In the genomic region with DNA sequence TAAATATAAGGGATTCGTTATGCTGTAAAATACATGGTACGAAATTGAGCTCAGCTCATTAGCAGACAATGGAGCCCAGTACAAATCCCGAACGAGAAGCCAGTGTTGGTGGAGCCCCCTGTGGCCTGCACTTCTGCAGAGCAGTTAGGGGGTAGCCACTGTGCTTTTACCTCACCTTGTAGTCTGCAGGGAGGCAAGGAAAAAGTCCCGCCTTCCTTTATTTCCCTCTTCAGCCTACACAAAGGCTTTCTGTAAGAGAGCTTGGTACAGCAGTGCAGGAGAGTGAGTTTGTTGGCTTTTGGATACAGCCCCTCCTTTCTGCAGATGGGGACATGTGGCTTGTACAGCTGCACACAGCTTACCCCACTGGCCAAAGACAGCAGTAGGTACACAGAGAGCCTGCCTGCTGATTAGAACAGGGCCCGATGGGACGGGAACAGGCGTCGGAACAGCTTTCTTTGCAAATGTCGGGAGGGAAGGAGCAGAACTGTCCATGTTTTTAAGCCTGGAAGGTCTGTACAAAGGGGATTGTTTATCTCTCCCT, we compare ENCODE assay signal across 10 mouse cellular contexts. TPM values are rescaled to one million over a fixed set of nuclear protein-coding genes. Genes with fewer than 3 reads are reported as not detected.
DNase-seq lines count a peak whose midpoint lies in the region; ATAC-seq and TF ChIP-seq lines count a peak whose summit lies in the region.
"Had no signal": no experiment of that assay in that cellular context is flagged by ENCODE, and none has a peak within 500 bp of the region (broad histone marks: within the 10 kb centered on the region; RNA-seq: fewer than 3 reads in every experiment).

No protein-coding gene starts in this region.

- H3K36me3 ChIP-seq in forebrain, embryonic 14.5 days (ENCODE audit: control insufficient read depth, insufficient read depth, low read length), result peaks cover 3% of the 10 kb centered on the region; the same call in 1 of the 2 replicates
- H3K36me3 ChIP-seq in limb, embryonic 10.5 days, result 0 out of 2 replicates have a peak, but pooled peaks cover 4% of the 10 kb centered on the region
- H3K36me3 ChIP-seq in neural tube, embryonic 15.5 days, result no peaks in the 10 kb centered on the region; the same call in 1 of the 2 replicates
- H3K36me3 ChIP-seq in kidney, embryonic 14.5 days (ENCODE audit: control insufficient read depth, insufficient read depth, low read length), result peaks cover 4% of the 10 kb centered on the region; the same call in 1 of the 2 replicates

- TF ChIP-seq CTCF in layer of hippocampus, adult 2 months (conservative IDR thresholded peaks at IDR 0.05), result peak; percentile 30; the same call in 1 of the 2 replicates

- H3K4me1 ChIP-seq in forebrain, embryonic 14.5 days (ENCODE audit: control insufficient read depth, insufficient read depth, low read length), result peaks cover 19% of the 10 kb centered on the region; the same call in 1 of the 2 replicates
- H3K4me1 ChIP-seq in limb, embryonic 10.5 days, result peaks cover 61% of the 10 kb centered on the region
- peaks cover 56% of the 10 kb centered on the region for H3K4me1 ChIP-seq in neural tube, embryonic 15.5 days
- H3K4me1 ChIP-seq in kidney, embryonic 14.5 days (ENCODE audit: control insufficient read depth, insufficient read depth, low read length), result peaks cover 18% of the 10 kb centered on the region

- peak overlapping the region; percentile 16; the same call in 1 of the 2 replicates for H3K4me2 ChIP-seq in forebrain, embryonic 14.5 days (ENCODE audit: low read length)
- peak overlapping the region; percentile 26 for H3K4me2 ChIP-seq in neural tube, embryonic 15.5 days
- no peak overlapping the region for H3K4me2 ChIP-seq in kidney, embryonic 14.5 days (replicated peaks; ENCODE audit: low read depth, low read length)

- no peak for DNase-seq in layer of hippocampus, adult 2 months (ENCODE audit: low spot score in 2 of 2)
- no peak for DNase-seq in layer of hippocampus, adult 18-20 months (ENCODE audit: low spot score in 2 of 2)
- no peak for DNase-seq in forebrain, embryonic 14.5 days (ENCODE audit: low spot score)
- no peak for DNase-seq in limb, embryonic 10.5 days (ENCODE audit: low spot score)
- no peak for DNase-seq in left cerebral cortex, postnatal 25 days (ENCODE audit: low spot score in 2 of 2)
- no peak for DNase-seq in thymus, postnatal 14 days
- DNase-seq: kidney, postnatal 14 days had no signal

- no peaks in the 10 kb centered on the region for H3K9me3 ChIP-seq in forebrain, embryonic 14.5 days (replicated peaks; ENCODE audit: control insufficient read depth, low read length)
- no peaks in the 10 kb centered on the region for H3K9me3 ChIP-seq in limb, embryonic 10.5 days (replicated peaks)
- H3K9me3 ChIP-seq in neural tube, embryonic 15.5 days (replicated peaks), result no peaks in the 10 kb centered on the region
- no peaks in the 10 kb centered on the region for H3K9me3 ChIP-seq in kidney, embryonic 14.5 days (ENCODE audit: control insufficient read depth, low read length)

- peak overlapping the region; percentile 3; the same call in 1 of the 2 replicates for H3K4me3 ChIP-seq in layer of hippocampus, adult 2 months
- no peak overlapping the region for H3K4me3 ChIP-seq in forebrain, embryonic 14.5 days (ENCODE audit: low read depth, low read length)
- H3K4me3 ChIP-seq in limb, embryonic 10.5 days, result no peak overlapping the region
- no peak overlapping the region for H3K4me3 ChIP-seq in neural tube, embryonic 15.5 days (replicated peaks)
- H3K4me3 ChIP-seq in kidney, embryonic 14.5 days (ENCODE audit: low read length), result no peak overlapping the region

- peaks cover 1% of the 10 kb centered on the region; the same call in 1 of the 2 replicates for H3K27me3 ChIP-seq in forebrain, embryonic 14.5 days (replicated peaks; ENCODE audit: control insufficient read depth, insufficient read depth, low read length)
- H3K27me3 ChIP-seq in limb, embryonic 10.5 days (ENCODE audit: low read depth, poor library complexity, severe bottlenecking), result peaks cover 40% of the 10 kb centered on the region
- 0 out of 2 replicates have a peak, but pooled peaks cover 5% of the 10 kb centered on the region for H3K27me3 ChIP-seq in neural tube, embryonic 15.5 days (replicated peaks)
- H3K27me3 ChIP-seq in kidney, embryonic 14.5 days (ENCODE audit: control insufficient read depth, insufficient read depth, low read length), result peaks cover 7% of the 10 kb centered on the region; the same call in 1 of the 2 replicates

- peak overlapping the region; percentile 57 for H3K27ac ChIP-seq in layer of hippocampus, adult 2 months
- no peak overlapping the region for H3K27ac ChIP-seq in forebrain, embryonic 14.5 days (ENCODE audit: low read depth, low read length)
- H3K27ac ChIP-seq in limb, embryonic 10.5 days, result peak overlapping the region; percentile 46; the same call in 1 of the 2 replicates
- H3K27ac ChIP-seq in neural tube, embryonic 15.5 days (replicated peaks), result peak overlapping the region; percentile 30; the same call in 1 of the 2 replicates
- no peak overlapping the region for H3K27ac ChIP-seq in kidney, embryonic 14.5 days (ENCODE audit: low read depth, low read length)

- 4% methylated on average over 10 of the region's 10 CpGs for WGBS in forebrain, embryonic 14.5 days
- 51% methylated on average over 10 of the region's 10 CpGs for WGBS in limb, embryonic 10.5 days
- 21% methylated on average over 10 of the region's 10 CpGs for WGBS in neural tube, embryonic 15.5 days
- 67% methylated on average over 10 of the region's 10 CpGs for WGBS in kidney, embryonic 14.5 days

- no peak for ATAC-seq in forebrain, embryonic 14.5 days
- no peak for ATAC-seq in neural tube, embryonic 15.5 days (ENCODE audit: low FRiP score)
- no peak for ATAC-seq in kidney, embryonic 14.5 days (ENCODE audit: low FRiP score, low TSS enrichment)

- intact Hi-C loops in left cerebral cortex, postnatal 25 days (cut with DNase I), result loop anchor here (5.0 kb wide), 1 partner anchor 47 kb away; the partner anchor contains the start of gene Ankrd63

- 0 out of 2 replicates have a peak overlapping the region, but pooled peaks have one; percentile 6 for H3K9ac ChIP-seq in forebrain, embryonic 14.5 days (ENCODE audit: low read length)
- H3K9ac ChIP-seq in neural tube, embryonic 15.5 days (replicated peaks), result peak overlapping the region; percentile 15; the same call in 1 of the 2 replicates
- no peak overlapping the region for H3K9ac ChIP-seq in kidney, embryonic 14.5 days (ENCODE audit: low read depth, low read length)

RNA-seq across cellular contexts. Expression of gene Inafm2, which starts 3.9 kb away (rescaled TPM):
- total RNA-seq in layer of hippocampus, adult 2 months (2021), result 10 to 100 TPM; 62.1 to 66.7 TPM
- total RNA-seq in layer of hippocampus, adult 18-20 months (2021), result 10 to 100 TPM; 71.4 to 77.5 TPM
- 32.1 and 33.7 TPM in 2 replicates for polyA plus RNA-seq in forebrain, embryonic 14.5 days (2014; fragmentation: Nextera tagmentation; extraction: Ambion mirVana)
- 16.1 and 16.3 TPM in 2 replicates for polyA plus RNA-seq in limb, embryonic 10.5 days (2016; fragmentation: Nextera tagmentation; extraction: Ambion mirVana)
- 22.0 and 23.5 TPM in 2 replicates for polyA plus RNA-seq in neural tube, embryonic 15.5 days (2015; fragmentation: Nextera tagmentation; extraction: Ambion mirVana)
- polyA plus RNA-seq in kidney, embryonic 14.5 days (2014; fragmentation: Nextera tagmentation; extraction: Ambion mirVana), result 18.3 and 22.0 TPM in 2 replicates
- 10 to 100 TPM; 38.3 to 39.7 TPM for total RNA-seq in left cerebral cortex, postnatal 25 days (2021)

RNA-seq across cellular contexts. Expression of gene Ccdc9b, which starts 13.0 kb away (rescaled TPM):
- total RNA-seq in layer of hippocampus, adult 2 months (2021), result 1 to 10 TPM; 7.6 to 9.6 TPM
- 1 to 10 TPM; 6.5 to 6.7 TPM for total RNA-seq in layer of hippocampus, adult 18-20 months (2021)
- 1.0 and 1.2 TPM in 2 replicates for polyA plus RNA-seq in forebrain, embryonic 14.5 days (2014; fragmentation: Nextera tagmentation; extraction: Ambion mirVana)
- 0.05 and 0.08 TPM in 2 replicates for polyA plus RNA-seq in limb, embryonic 10.5 days (2016; fragmentation: Nextera tagmentation; extraction: Ambion mirVana)
- 0.97 and 1.2 TPM in 2 replicates for polyA plus RNA-seq in neural tube, embryonic 15.5 days (2015; fragmentation: Nextera tagmentation; extraction: Ambion mirVana)
- 0.34 and 0.68 TPM in 2 replicates for polyA plus RNA-seq in kidney, embryonic 14.5 days (2014; fragmentation: Nextera tagmentation; extraction: Ambion mirVana)
- 1 to 10 TPM; 3.7 to 3.8 TPM for total RNA-seq in left cerebral cortex, postnatal 25 days (2021)

RNA-seq across cellular contexts. Expression of gene Plcb2, which starts 21.2 kb away (rescaled TPM):
- 1 to 10 TPM; 2.3 to 2.6 TPM for total RNA-seq in layer of hippocampus, adult 2 months (2021)
- total RNA-seq in layer of hippocampus, adult 18-20 months (2021), result 1 to 10 TPM; 2.2 to 2.5 TPM
- 0.48 and 0.57 TPM in 2 replicates for polyA plus RNA-seq in forebrain, embryonic 14.5 days (2014; fragmentation: Nextera tagmentation; extraction: Ambion mirVana)
- 0.28 and 0.36 TPM in 2 replicates for polyA plus RNA-seq in limb, embryonic 10.5 days (2016; fragmentation: Nextera tagmentation; extraction: Ambion mirVana)
- polyA plus RNA-seq in neural tube, embryonic 15.5 days (2015; fragmentation: Nextera tagmentation; extraction: Ambion mirVana), result 1.0 and 2.2 TPM in 2 replicates
- polyA plus RNA-seq in kidney, embryonic 14.5 days (2014; fragmentation: Nextera tagmentation; extraction: Ambion mirVana), result 1.7 and 1.9 TPM in 2 replicates
- total RNA-seq in left cerebral cortex, postnatal 25 days (2021), result 1 to 10 TPM; 2.1 to 2.6 TPM

RNA-seq across cellular contexts. Expression of gene Phgr1, which starts 23.2 kb away (rescaled TPM):
- total RNA-seq in layer of hippocampus, adult 2 months (2021), result not detected
- total RNA-seq in layer of hippocampus, adult 18-20 months (2021), result not detected
- polyA plus RNA-seq in forebrain, embryonic 14.5 days (2014; fragmentation: Nextera tagmentation; extraction: Ambion mirVana), result not detected in 2 replicates
- not detected in 2 replicates for polyA plus RNA-seq in limb, embryonic 10.5 days (2016; fragmentation: Nextera tagmentation; extraction: Ambion mirVana)
- 1.2 TPM in 1 of 2 replicates, not detected in the other for polyA plus RNA-seq in neural tube, embryonic 15.5 days (2015; fragmentation: Nextera tagmentation; extraction: Ambion mirVana)
- not detected in 2 replicates for polyA plus RNA-seq in kidney, embryonic 14.5 days (2014; fragmentation: Nextera tagmentation; extraction: Ambion mirVana)
- total RNA-seq in left cerebral cortex, postnatal 25 days (2021), result not detected
- total RNA-seq: gastrocnemius, adult 18-20 months had no signal

RNA-seq across cellular contexts. Expression of gene Disp2, which starts 30.1 kb away (rescaled TPM):
- 100 to 1,000 TPM; 263 to 273 TPM for total RNA-seq in layer of hippocampus, adult 2 months (2021)
- total RNA-seq in layer of hippocampus, adult 18-20 months (2021), result 100 to 1,000 TPM; 261 to 266 TPM
- 18.0 and 24.5 TPM in 2 replicates for polyA plus RNA-seq in forebrain, embryonic 14.5 days (2014; fragmentation: Nextera tagmentation; extraction: Ambion mirVana)
- polyA plus RNA-seq in limb, embryonic 10.5 days (2016; fragmentation: Nextera tagmentation; extraction: Ambion mirVana), result 0.04 and 0.11 TPM in 2 replicates
- 65.4 and 75.6 TPM in 2 replicates for polyA plus RNA-seq in neural tube, embryonic 15.5 days (2015; fragmentation: Nextera tagmentation; extraction: Ambion mirVana)
- polyA plus RNA-seq in kidney, embryonic 14.5 days (2014; fragmentation: Nextera tagmentation; extraction: Ambion mirVana), result 0.05 TPM in 1 of 2 replicates, not detected in the other
- 100 to 1,000 TPM; 186 to 188 TPM for total RNA-seq in left cerebral cortex, postnatal 25 days (2021)

Comparison
In these comparisons a context has a peak if more than half of its experiments do, and no peak if none do; other contexts are left out.
1. H3K27ac ChIP-seq: peak in layer of hippocampus, adult 2 months (single experiment), limb, embryonic 10.5 days (single experiment) and neural tube, embryonic 15.5 days (single experiment); none in forebrain, embryonic 14.5 days (single experiment) and kidney, embryonic 14.5 days (single experiment).